Mouse (Mus musculus) embryonic facial prominence, embryonic 11.5 days (tissue): ENCODE measurements around the gene Oser1. TPM values are rescaled to one million over a fixed set of nuclear protein-coding genes. Genes with fewer than 3 reads are reported as not detected.
A peak's percentile ranks its signal among the peaks of the same experiment; 100 is the strongest.

Experiments
- ATAC-seq: fragments of 200-750 bp; cut with Nextera tagmentation; replicated peaks from 2 replicates; pipeline ENCODE4 v1.8.0; 2017; ENCODE audit warnings: low read depth; ENCODE audit not compliant: insufficient number of reproducible peaks, low FRiP score, low TSS enrichment
- DNase-seq: peaks from one replicate; pipeline ENCODE4 v3.0.0-alpha.2; 2015; ENCODE audit warnings: low spot score
- H3K27ac ChIP-seq: fragments of 300-500 bp; sonication (generic); replicated peaks from 2 replicates; pipeline ENCODE4 v1.5.1; 2014; ENCODE audit warnings: mild to moderate bottlenecking, low read depth, low read length, control low read depth
- H3K27me3 ChIP-seq: fragments of 300-500 bp; sonication (generic); 2 replicates; pipeline ENCODE4 v1.6.1; 2014; ENCODE audit warnings: mild to moderate bottlenecking, low read length, moderate library complexity, mixed read lengths; ENCODE audit not compliant: control insufficient read depth, insufficient read depth
- H3K36me3 ChIP-seq: fragments of 300-500 bp; sonication (generic); replicated peaks from 2 replicates; pipeline ENCODE4 v1.6.1; 2014; ENCODE audit warnings: low read depth, mild to moderate bottlenecking, low read length, moderate library complexity, mixed read lengths; ENCODE audit not compliant: control insufficient read depth, insufficient read depth
- H3K4me1 ChIP-seq: fragments of 300-500 bp; sonication (generic); 2 replicates; pipeline ENCODE4 v1.6.1; 2014; ENCODE audit warnings: low read length, mixed read lengths; ENCODE audit not compliant: control insufficient read depth, insufficient read depth
- H3K4me2 ChIP-seq: fragments of 300-500 bp; sonication (generic); 2 replicates; pipeline ENCODE4 v1.6.1; 2014; ENCODE audit warnings: low read depth, mild to moderate bottlenecking, control low read depth, low read length, moderate library complexity
- H3K4me3 ChIP-seq: fragments of 300-500 bp; sonication (generic); 2 replicates; pipeline ENCODE4 v1.5.1; 2014; ENCODE audit warnings: low read depth, low read length, control low read depth
- H3K9ac ChIP-seq: fragments of 300-500 bp; sonication (generic); replicated peaks from 2 replicates; pipeline ENCODE4 v1.6.1; 2014; ENCODE audit warnings: mild to moderate bottlenecking, control low read depth, low read length
- H3K9me3 ChIP-seq: fragments of 300-500 bp; sonication (generic); replicated peaks from 2 replicates; pipeline ENCODE4 v1.6.1; 2016; ENCODE audit warnings: mild to moderate bottlenecking, low read length, inconsistent platforms, mixed read lengths; ENCODE audit not compliant: control insufficient read depth
- WGBS: fragments of 180-500 bp; shearing (Covaris S2); extraction: QIAGEN DNeasy Blood & Tissue Kit; methylation state at CpG from one replicate; pipeline ENCODE4 v1.1.7; 2014; 5-methylcytosine and 5-hydroxymethylcytosine counted together
- polyA plus RNA-seq: library from polyadenylated mRNA; unstranded; fragments of >200 nt; fragmentation: Nextera tagmentation; extraction: Ambion mirVana; gene quantifications from 2 replicates; pipeline ENCODE4 v1.2.1, GENCODE M21; 2014

Oser1 gene
- polyA plus RNA-seq, 1 experiment from 2014 or later: 105 TPM

GRCm38 (mm10) chr2:163439488-163439887 is 15.0 kb upstream of the Oser1 start:
- Histone ChIP-seq H3K27ac (no peak overlapping the region), H3K4me1 (0 out of 2 replicates have a peak, but pooled peaks cover 2% of the 10 kb centered on the region), H3K36me3 (no peaks in the 10 kb centered on the region), H3K27me3 (peaks cover 10% of the 10 kb centered on the region), H3K9ac (no peak overlapping the region), H3K4me3 (no peak overlapping the region), H3K9me3 (no peaks in the 10 kb centered on the region), H3K4me2 (no peak overlapping the region)
- 59% methylated on average over 1 of the region's 1 CpGs for WGBS
- no peak for DNase-seq
- ATAC-seq: no peak

DNA sequence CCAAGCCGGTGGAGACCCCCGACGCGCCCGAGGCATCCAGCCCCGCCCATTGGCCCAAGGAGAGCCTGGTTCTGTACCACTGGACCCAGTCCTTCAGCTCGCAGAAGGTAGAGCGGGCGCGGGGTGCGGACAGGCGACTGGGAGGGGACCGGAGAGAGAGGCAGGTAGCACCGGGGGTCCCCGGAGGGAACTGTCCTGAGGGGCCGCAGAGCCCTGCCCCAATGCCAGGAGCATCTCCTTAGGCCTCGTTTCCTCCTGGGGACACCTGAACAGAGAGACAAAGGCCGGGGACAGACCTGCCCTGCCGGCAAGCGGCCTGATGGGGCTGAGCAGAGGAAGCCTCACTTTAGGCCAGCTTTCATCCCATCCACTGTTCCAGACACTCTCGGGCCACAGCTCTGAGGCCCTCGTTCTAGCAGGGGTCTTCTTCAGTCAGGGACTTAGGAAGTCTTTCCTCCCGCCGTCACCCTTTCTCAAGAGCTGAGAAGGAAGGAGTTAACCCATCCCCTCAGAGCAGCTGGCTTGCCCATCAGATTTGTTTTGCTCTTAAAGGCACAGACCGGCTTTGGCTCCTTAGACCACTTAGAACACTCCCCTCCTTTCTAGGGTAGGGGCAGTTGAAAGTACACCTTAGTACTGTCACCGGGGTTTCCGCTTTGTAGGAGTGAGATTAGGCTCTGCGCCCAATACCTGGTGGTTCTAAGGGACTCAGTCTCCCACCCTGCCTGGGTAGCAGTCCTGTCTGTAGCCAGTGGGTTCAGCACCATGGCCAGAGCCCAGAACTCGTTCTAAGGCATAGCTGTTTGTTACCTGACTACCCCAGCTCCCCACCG is 14.3 kb upstream of the Oser1 start:
- Histone ChIP-seq H3K4me1 (0 out of 2 replicates have a peak, but pooled peaks cover 2% of the 10 kb centered on the region), H3K4me3 (peak overlapping the region; percentile 37), H3K27me3 (peaks cover 10% of the 10 kb centered on the region), H3K36me3 (no peaks in the 10 kb centered on the region), H3K9ac (peak overlapping the region; percentile 43), H3K9me3 (no peaks in the 10 kb centered on the region), H3K4me2 (peak overlapping the region; percentile 52), H3K27ac (no peak overlapping the region)
- ATAC-seq (peak; percentile 61; the same call in 1 of the 2 replicates), DNase-seq (peak; percentile 85)
- WGBS: 1% methylated on average over 30 of the region's 30 CpGs

DNA sequence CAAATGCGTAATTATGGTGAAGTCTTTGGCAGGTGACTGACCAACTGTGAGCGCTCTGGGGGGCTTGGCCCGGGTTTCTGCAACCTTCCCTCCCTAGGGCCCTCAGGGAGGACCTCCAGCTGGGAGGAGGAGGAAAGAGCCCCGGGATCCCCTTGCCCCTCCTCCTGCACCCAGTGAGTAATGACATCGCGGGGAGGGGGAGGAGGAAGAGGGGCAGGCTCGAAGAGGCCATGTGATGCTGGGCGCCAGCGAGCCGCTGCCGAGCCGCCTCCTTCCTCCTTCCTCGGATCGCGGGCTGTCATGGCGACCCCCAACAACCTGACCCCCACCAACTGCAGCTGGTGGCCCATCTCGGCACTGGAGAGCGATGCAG is 13.7 kb upstream of the Oser1 start, which contains the start of gene Gdap1l1:
Gene Gdap1l1, plus strand, starts transcription at position 231 of the 373 bp plus-strand sequence.
- Histone ChIP-seq H3K9me3 (no peaks in the 10 kb centered on the region), H3K27me3 (peaks cover 10% of the 10 kb centered on the region), H3K36me3 (no peaks in the 10 kb centered on the region), H3K4me1 (0 out of 2 replicates have a peak, but pooled peaks cover 2% of the 10 kb centered on the region), H3K4me2 (peak within 1 kb of the TSS; percentile 52), H3K27ac (no peak within 1 kb of the TSS), H3K9ac (peak within 1 kb of the TSS; percentile 43), H3K4me3 (peak within 1 kb of the TSS; percentile 37)
- WGBS: 3% methylated on average over 18 of the region's 18 CpGs
- peak; percentile 26 for DNase-seq
- peak; percentile 32; the same call in 1 of the 2 replicates for ATAC-seq

- H3K9ac ChIP-seq: no peak overlapping the region
- H3K27ac ChIP-seq: no peak overlapping the region
These were observed 13.3 kb upstream of the Oser1 start for GRCm38 (mm10) chr2:163437800-163438199.

GRCm38 (mm10) chr2:163433971-163434370 is 9.5 kb upstream of the Oser1 start:
- H3K4me1 ChIP-seq: 0 out of 2 replicates have a peak, but pooled peaks cover 2% of the 10 kb centered on the region
- no peak overlapping the region for H3K4me3 ChIP-seq
- DNase-seq: no peak
- no peak overlapping the region for H3K9ac ChIP-seq
- H3K36me3 ChIP-seq: no peaks in the 10 kb centered on the region
- H3K27ac ChIP-seq: no peak overlapping the region
- WGBS: 25% methylated on average over 4 of the region's 4 CpGs
- peaks cover 8% of the 10 kb centered on the region for H3K27me3 ChIP-seq
- no peak overlapping the region for H3K4me2 ChIP-seq
- H3K9me3 ChIP-seq: no peaks in the 10 kb centered on the region
- ATAC-seq: no peak

More at GRCm38 (mm10) chr2:163437800-163438199, 13.3 kb upstream of the Oser1 start:
- ATAC-seq (no peak), DNase-seq (no peak)
- no peaks in the 10 kb centered on the region for H3K9me3 ChIP-seq
- peaks cover 10% of the 10 kb centered on the region for H3K27me3 ChIP-seq
- H3K36me3 ChIP-seq: no peaks in the 10 kb centered on the region
- 38% methylated on average over 4 of the region's 4 CpGs for WGBS
- H3K4me1 ChIP-seq: 0 out of 2 replicates have a peak, but pooled peaks cover 2% of the 10 kb centered on the region
- H3K4me2 ChIP-seq: no peak overlapping the region
- H3K4me3 ChIP-seq: no peak overlapping the region; the same call in 1 of the 2 replicates

GRCm38 (mm10) chr2:163431289-163431688 is 6.8 kb upstream of the Oser1 start:
- Histone ChIP-seq H3K4me3 (no peak overlapping the region), H3K36me3 (no peaks in the 10 kb centered on the region), H3K27me3 (no peaks in the 10 kb centered on the region), H3K4me1 (no peaks in the 10 kb centered on the region), H3K9ac (no peak overlapping the region), H3K4me2 (no peak overlapping the region), H3K27ac (no peak overlapping the region), H3K9me3 (no peaks in the 10 kb centered on the region)
- 85% methylated on average over 9 of the region's 9 CpGs for WGBS
- DNase-seq (no peak), ATAC-seq (no peak)

DNA sequence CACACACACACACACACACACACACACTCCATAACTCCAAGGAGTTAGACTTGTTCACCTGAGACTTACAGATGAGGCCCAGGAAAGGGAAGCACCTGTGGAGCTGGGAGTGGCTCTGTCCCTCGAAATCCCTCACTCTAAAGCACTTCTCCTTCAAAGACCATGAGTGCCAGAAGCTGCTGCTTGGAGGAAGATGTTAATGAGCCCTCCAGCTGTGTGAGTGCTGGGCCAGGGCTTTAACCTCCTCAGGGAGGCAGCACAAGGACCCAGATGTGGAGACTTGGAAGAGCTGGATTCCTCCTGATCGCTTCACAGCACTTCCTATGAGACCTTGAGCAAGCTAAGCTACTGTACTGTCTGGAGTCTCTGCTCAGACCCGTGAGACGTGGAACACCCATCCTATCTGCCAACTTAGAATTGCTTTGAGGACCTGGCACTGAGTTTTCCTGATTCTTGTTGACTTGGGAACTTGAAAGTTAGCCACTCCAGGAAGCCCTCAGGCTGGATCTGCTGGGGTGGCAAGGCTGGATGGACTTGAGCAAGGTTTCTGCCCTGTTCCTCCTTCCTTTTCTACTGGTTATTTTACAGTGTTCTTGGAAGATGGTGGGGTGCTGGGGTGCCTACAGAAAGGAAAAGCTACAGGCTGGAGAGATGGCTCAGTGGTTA is 4.0 kb upstream of the Oser1 start:
- Histone ChIP-seq H3K27me3 (no peaks in the 10 kb centered on the region), H3K9ac (no peak overlapping the region), H3K36me3 (no peaks in the 10 kb centered on the region), H3K4me3 (no peak overlapping the region), H3K4me2 (no peak overlapping the region), H3K4me1 (no peaks in the 10 kb centered on the region), H3K9me3 (no peaks in the 10 kb centered on the region), H3K27ac (no peak overlapping the region)
- 45% methylated on average over 4 of the region's 4 CpGs for WGBS
- DNase-seq (no peak), ATAC-seq (no peak)
